Mouse (Mus musculus): ENCODE results near the gene Bloc1s5. TPM values are rescaled to one million over a fixed set of nuclear protein-coding genes. Genes with fewer than 3 reads are reported as not detected.

Bloc1s5 gene
- total RNA-seq, 1 experiment, result 3.4 TPM

GRCm38 (mm10) chr13:38602243-38602832 is 32.6 kb downstream of the Bloc1s5 start:
- peaks cover 6% of the 10 kb centered on the region; the same call in 1 of the 2 replicates for H3K36me3 ChIP-seq (ENCODE audit: control insufficient read depth, insufficient read depth, low read length, poor library complexity, severe bottlenecking)
- in situ Hi-C loops (cut with MboI; ENCODE audit: low sequenced_read_pairs in 2 of 2, unreplicated experiment in 2 of 2), result no loop called here
- DNase-seq (ENCODE audit: low read depth, low spot score), result no peak
- H3K4me1 ChIP-seq (ENCODE audit: control insufficient read depth in 2 of 2, insufficient read depth in 2 of 2, low read length in 2 of 2, poor library complexity in 1 of 2), result peaks cover 0 to 2% of the 10 kb centered on the region in 2 experiments; a peak in 1 of 4 replicates
- no peaks in the 10 kb centered on the region for H3K9me3 ChIP-seq (ENCODE audit: control insufficient read depth, insufficient read depth, low read depth, low read length)
- H3K9ac ChIP-seq (ENCODE audit: insufficient read depth, low read depth, low read length, poor library complexity, severe bottlenecking), result no peak overlapping the region
- TF ChIP-seq HCFC1 (IDR thresholded peaks at IDR 0.05; ENCODE audit: borderline replicate concordance, insufficient read depth, low read length), result no peak
- no peak for TF ChIP-seq CHD2 (IDR thresholded peaks at IDR 0.05; ENCODE audit: low read depth, low read length)
- no peak for TF ChIP-seq ZNF384 (IDR thresholded peaks at IDR 0.05; ENCODE audit: low read depth, low read length)
- no peak for TF ChIP-seq ZC3H11A (IDR thresholded peaks at IDR 0.05; ENCODE audit: borderline replicate concordance, low read depth, low read length)
- no peak for TF ChIP-seq MAFK (IDR thresholded peaks at IDR 0.05; ENCODE audit: insufficient read depth, low read depth, low read length)
- H3K4me3 ChIP-seq (ENCODE audit: insufficient read depth in 1 of 2, low read depth in 1 of 2, low read length in 2 of 2, poor library complexity in 1 of 2, severe bottlenecking in 1 of 2), result no peak overlapping the region
- no peak overlapping the region for H3K27ac ChIP-seq (ENCODE audit: insufficient read depth, low read depth, low read length, poor library complexity, severe bottlenecking)

- H3K4me1 ChIP-seq (ENCODE audit: control insufficient read depth in 2 of 2, insufficient read depth in 2 of 2, low read length in 2 of 2, poor library complexity in 1 of 2), result peaks cover 0 to 2% of the 10 kb centered on the region in 2 experiments; a peak in 1 of 4 replicates
- H3K9ac ChIP-seq (ENCODE audit: insufficient read depth, low read depth, low read length, poor library complexity, severe bottlenecking), result no peak overlapping the region
- H3K36me3 ChIP-seq (ENCODE audit: control insufficient read depth, insufficient read depth, low read length, poor library complexity, severe bottlenecking), result peaks cover 6% of the 10 kb centered on the region; the same call in 1 of the 2 replicates
- DNase-seq (ENCODE audit: low read depth, low spot score), result no peak
- H3K27ac ChIP-seq (ENCODE audit: insufficient read depth, low read depth, low read length, poor library complexity, severe bottlenecking), result no peak overlapping the region
- in situ Hi-C loops (cut with MboI; ENCODE audit: low sequenced_read_pairs in 2 of 2, unreplicated experiment in 2 of 2), result no loop called here
- H3K4me3 ChIP-seq (ENCODE audit: insufficient read depth in 1 of 2, low read depth in 1 of 2, low read length in 2 of 2, poor library complexity in 1 of 2, severe bottlenecking in 1 of 2), result no peak overlapping the region
- no peak for TF ChIP-seq HCFC1 (IDR thresholded peaks at IDR 0.05; ENCODE audit: borderline replicate concordance, insufficient read depth, low read length)
- TF ChIP-seq CHD2 (IDR thresholded peaks at IDR 0.05; ENCODE audit: low read depth, low read length), result no peak
- no peak for TF ChIP-seq ZNF384 (IDR thresholded peaks at IDR 0.05; ENCODE audit: low read depth, low read length)
- TF ChIP-seq MAFK (IDR thresholded peaks at IDR 0.05; ENCODE audit: insufficient read depth, low read depth, low read length), result no peak
- no peak for TF ChIP-seq ZC3H11A (IDR thresholded peaks at IDR 0.05; ENCODE audit: borderline replicate concordance, low read depth, low read length)
- H3K9me3 ChIP-seq (ENCODE audit: control insufficient read depth, insufficient read depth, low read depth, low read length), result no peaks in the 10 kb centered on the region
Measured at GRCm38 (mm10) chr13:38600811-38601210, 34.1 kb downstream of the Bloc1s5 start.

- Histone ChIP-seq H3K4me3 (ENCODE audit: insufficient read depth in 1 of 2, low read depth in 1 of 2, low read length in 2 of 2, poor library complexity in 1 of 2, severe bottlenecking in 1 of 2) (no peak overlapping the region), H3K27ac (ENCODE audit: insufficient read depth, low read depth, low read length, poor library complexity, severe bottlenecking) (no peak overlapping the region), H3K36me3 (ENCODE audit: control insufficient read depth, insufficient read depth, low read length, poor library complexity, severe bottlenecking) (peaks cover 2% of the 10 kb centered on the region; the same call in 1 of the 2 replicates), H3K4me1 (ENCODE audit: control insufficient read depth in 2 of 2, insufficient read depth in 2 of 2, low read length in 2 of 2, poor library complexity in 1 of 2) (no peaks in the 10 kb centered on the region), H3K9ac (ENCODE audit: insufficient read depth, low read depth, low read length, poor library complexity, severe bottlenecking) (no peak overlapping the region), H3K9me3 (ENCODE audit: control insufficient read depth, insufficient read depth, low read depth, low read length) (no peaks in the 10 kb centered on the region)
- DNase-seq (ENCODE audit: low read depth, low spot score), result no peak
- TF ChIP-seq ZNF384 (IDR thresholded peaks at IDR 0.05; ENCODE audit: low read depth, low read length) (no peak), MAFK (IDR thresholded peaks at IDR 0.05; ENCODE audit: insufficient read depth, low read depth, low read length) (no peak), CHD2 (IDR thresholded peaks at IDR 0.05; ENCODE audit: low read depth, low read length) (no peak), HCFC1 (IDR thresholded peaks at IDR 0.05; ENCODE audit: borderline replicate concordance, insufficient read depth, low read length) (no peak), ZC3H11A (IDR thresholded peaks at IDR 0.05; ENCODE audit: borderline replicate concordance, low read depth, low read length) (no peak)
- in situ Hi-C loops (cut with MboI; ENCODE audit: low sequenced_read_pairs in 2 of 2, unreplicated experiment in 2 of 2), result no loop called here
Measured at GRCm38 (mm10) chr13:38597076-38597475, 37.8 kb downstream of the Bloc1s5 start.

- no peak overlapping the region for H3K27ac ChIP-seq (ENCODE audit: insufficient read depth, low read depth, low read length, poor library complexity, severe bottlenecking)
- no peaks in the 10 kb centered on the region for H3K9me3 ChIP-seq (ENCODE audit: control insufficient read depth, insufficient read depth, low read depth, low read length)
- 0 out of 2 replicates have a peak, but pooled peaks cover 2% of the 10 kb centered on the region for H3K36me3 ChIP-seq (ENCODE audit: control insufficient read depth, insufficient read depth, low read length, poor library complexity, severe bottlenecking)
- in situ Hi-C loops (cut with MboI; ENCODE audit: low sequenced_read_pairs in 2 of 2, unreplicated experiment in 2 of 2), result no loop called here
- H3K4me3 ChIP-seq (ENCODE audit: insufficient read depth in 1 of 2, low read depth in 1 of 2, low read length in 2 of 2, poor library complexity in 1 of 2, severe bottlenecking in 1 of 2), result no peak overlapping the region
- TF ChIP-seq HCFC1 (IDR thresholded peaks at IDR 0.05; ENCODE audit: borderline replicate concordance, insufficient read depth, low read length) (no peak), MAFK (IDR thresholded peaks at IDR 0.05; ENCODE audit: insufficient read depth, low read depth, low read length) (no peak), ZC3H11A (IDR thresholded peaks at IDR 0.05; ENCODE audit: borderline replicate concordance, low read depth, low read length) (no peak), CHD2 (IDR thresholded peaks at IDR 0.05; ENCODE audit: low read depth, low read length) (no peak), ZNF384 (IDR thresholded peaks at IDR 0.05; ENCODE audit: low read depth, low read length) (no peak)
- no peak for DNase-seq (ENCODE audit: low read depth, low spot score)
- H3K4me1 ChIP-seq (ENCODE audit: control insufficient read depth in 2 of 2, insufficient read depth in 2 of 2, low read length in 2 of 2, poor library complexity in 1 of 2), result no peaks in the 10 kb centered on the region
- no peak overlapping the region for H3K9ac ChIP-seq (ENCODE audit: insufficient read depth, low read depth, low read length, poor library complexity, severe bottlenecking)
Measured at GRCm38 (mm10) chr13:38596461-38596860, 38.4 kb downstream of the Bloc1s5 start.

Data from ES-E14 (cell line).